Mouse (Mus musculus): Measurements from ENCODE around the gene Ints11.

Ints11 gene

GRCm38 (mm10) chr4:155893212-155893690, 23.9 kb downstream of the Ints11 start:
- DNase-seq: no peak

DNA sequence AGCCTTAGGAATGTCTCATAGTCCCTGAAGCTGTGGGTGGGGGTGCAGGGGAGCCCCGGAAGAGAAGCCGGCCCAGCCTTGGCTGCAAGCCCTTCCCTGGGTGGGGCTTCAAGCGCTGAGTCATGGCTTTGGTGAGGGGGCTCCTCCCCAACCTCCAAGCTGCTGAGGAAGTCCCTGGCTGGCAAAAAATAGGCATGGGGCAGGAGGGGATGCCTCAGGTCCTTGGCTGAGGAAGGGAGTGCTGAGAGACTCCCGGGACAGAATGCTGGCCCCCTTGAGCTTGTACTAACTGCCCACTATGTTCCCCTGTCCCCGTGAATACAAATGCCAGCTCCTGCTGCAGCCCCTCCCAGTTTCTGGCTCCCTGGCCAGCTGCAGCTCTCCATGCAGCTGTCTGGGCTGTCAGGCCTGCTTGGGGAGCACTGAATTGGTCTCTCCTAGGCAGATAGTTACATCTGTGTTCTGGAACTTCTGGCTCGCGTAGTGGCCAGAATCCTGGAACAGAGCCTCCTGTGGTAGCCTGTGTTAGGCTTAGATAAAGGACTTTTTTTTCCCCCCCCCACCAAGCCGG, 25.1 kb downstream of the Ints11 start:
- no peak for DNase-seq

DNA sequence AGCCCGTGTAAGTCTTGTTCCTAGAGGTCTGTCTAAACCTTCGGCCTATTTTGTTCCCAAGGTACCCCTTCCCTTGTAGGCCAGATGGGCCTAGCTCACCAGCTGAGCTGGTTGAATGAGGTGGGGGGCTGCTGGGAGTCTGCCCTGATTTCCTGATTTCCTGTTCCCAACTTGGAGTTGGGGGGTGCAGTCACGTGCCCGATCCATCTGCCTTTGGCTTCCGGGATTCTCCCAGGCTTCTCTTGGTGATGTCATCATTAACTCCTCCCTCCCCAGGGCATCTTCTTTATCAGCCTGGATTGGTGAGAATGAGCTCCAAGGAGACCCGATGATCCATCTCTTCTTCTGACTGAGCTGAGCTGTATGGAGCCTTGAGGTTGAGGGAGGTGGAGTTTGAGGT, 25.9 kb downstream of the Ints11 start:
- peak; percentile 69 for DNase-seq

DNA sequence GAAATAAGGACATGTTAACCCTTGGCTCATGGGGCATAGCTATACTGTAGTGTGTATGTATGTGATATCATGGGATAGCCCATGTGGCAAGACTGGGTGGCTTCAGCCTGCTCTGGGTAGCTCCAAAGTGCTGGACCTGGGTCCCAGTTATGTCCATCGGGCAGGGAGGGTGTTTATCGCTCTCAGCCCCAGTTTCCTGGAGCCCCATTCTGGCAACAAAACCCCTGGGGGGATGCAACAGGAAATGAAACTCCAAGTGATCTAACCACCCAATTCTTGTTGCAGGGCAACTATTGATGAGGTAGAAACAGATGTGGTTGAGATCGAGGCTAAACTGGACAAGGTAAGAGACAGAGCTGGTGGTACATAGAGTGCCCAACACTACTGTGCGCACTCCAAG, 26.5 kb downstream of the Ints11 start:
- DNase-seq: no peak

- DNase-seq: no peak
Observed at GRCm38 (mm10) chr4:155896461-155896860, 27.1 kb downstream of the Ints11 start.

- no peak for DNase-seq
Observed at GRCm38 (mm10) chr4:155898318-155898717, 29.0 kb downstream of the Ints11 start.

DNA sequence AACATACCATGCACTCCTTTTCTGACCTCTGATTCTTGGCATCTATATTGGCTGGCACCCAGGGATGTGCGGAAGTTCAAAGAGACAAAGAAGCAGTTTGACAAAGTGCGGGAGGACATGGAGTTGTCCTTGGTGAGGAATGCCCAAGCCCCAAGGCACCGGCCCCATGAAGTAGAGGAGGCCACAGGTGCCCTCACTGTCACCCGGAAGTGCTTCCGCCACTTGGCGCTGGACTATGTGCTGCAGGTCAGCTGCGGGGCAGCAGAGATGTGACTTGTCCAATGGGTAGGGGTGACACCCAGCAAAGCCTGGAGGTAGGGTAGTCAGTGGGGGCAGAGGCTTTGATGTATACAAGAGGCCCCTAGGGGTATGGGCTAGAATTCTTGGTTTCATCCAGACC, 30.0 kb downstream of the Ints11 start:
- DNase-seq: no peak

DNA sequence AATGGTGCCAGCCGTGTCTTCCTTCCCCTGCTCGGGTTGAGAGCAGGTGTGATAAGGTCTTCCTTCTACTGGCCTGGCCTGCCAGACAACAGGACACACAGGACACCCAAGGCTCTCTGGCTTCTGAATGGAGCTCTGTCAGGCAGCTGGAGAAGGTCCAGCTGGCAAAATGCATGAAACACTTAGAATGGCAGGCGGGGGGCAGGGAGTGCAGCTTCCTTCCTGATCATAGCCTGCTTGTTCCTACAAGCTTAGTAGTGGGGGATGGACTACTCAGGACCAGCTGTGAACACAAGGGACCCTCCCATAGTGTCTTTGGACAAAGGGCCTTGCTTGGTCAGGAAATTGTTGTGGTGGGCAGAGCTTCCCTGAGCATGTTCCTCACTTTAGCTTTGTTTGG, 31.9 kb downstream of the Ints11 start:
- peak; percentile 38 for DNase-seq

DNA sequence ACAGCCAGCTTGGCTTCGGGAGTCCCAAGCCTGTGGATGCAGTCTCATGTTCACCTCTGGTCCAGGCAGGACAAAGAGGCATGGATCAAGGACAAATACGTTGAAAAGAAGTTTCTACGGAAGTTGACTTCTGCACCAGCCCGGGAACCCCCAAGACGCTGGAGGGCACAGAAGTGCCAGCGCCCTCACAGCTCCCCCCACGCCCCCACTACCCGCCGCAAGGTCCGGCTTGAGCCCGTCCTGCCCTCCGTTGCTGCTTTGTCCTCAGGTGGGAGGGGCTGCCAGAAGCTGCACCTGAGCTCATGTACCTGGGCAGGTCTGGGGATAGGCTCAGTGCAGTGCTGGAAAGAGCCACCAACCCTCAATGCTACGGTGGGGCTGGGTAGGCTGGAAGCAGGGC, 33.9 kb downstream of the Ints11 start:
- DNase-seq: no peak

GRCm38 (mm10) chr4:155904318-155905102, 35.2 kb downstream of the Ints11 start:
- peak; percentile 63 for DNase-seq

DNA sequence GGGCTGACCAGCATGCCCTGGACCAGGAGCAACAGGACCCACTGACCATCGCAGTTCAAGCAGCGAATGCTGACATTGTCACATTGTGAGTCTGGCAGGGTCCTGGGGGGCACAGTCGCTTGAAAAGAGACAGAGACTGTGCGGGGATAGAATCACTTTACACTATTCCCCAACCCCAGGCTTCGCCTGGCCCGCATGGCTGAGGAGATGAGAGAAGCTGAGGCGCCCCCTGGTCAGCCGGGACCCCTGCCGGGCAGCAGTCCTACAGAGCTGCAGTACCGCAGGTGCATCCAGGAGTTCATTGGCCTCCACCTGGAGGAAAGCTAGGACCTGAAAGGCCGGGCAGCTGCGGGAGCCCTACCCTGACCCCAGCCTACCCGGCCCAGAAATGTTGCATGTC, 36.3 kb downstream of the Ints11 start:
- peak; percentile 3 for DNase-seq

DNA sequence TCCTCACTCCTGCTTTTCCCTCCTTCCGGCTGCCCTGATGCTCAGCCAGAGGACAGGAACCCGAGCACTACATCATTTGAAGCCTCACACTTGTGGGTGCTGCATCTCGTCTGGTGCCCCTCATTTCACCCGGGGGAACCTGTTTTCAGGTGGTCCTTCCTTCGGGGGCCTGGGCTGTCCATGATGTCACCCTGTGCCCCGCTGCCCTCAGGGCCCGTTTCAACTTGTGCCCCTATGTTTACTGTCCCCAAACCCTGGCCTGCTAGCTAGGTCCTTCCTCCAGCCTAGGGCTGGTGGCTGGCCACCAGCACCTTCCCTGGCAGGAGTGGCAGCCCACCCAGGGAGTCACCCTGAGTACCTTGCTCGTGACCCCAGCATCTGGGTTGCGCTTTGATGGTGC, 36.8 kb downstream of the Ints11 start:
- peak; percentile 3 for DNase-seq

DNA sequence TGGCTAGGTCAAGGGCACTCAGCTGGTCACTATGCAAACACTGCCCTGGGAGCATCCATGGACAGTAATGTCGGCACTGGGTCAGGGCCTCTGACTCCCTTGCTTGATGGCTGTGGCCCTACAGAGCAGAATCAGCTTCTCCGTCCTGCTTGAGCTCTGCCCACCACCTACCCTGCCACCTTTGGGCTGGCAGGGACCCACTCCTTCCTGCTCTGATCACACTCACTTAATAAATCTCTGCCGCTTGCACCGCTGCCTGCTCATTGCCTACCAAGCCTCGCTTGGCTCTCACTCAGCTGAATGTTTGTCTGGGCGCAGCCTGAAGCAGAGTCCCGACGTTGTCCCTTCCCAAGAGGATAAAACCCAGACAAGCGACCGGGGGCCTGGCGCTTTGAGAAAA, 37.7 kb downstream of the Ints11 start:
- peak; percentile 6 for DNase-seq

- DNase-seq: peak; percentile 19
Observed at GRCm38 (mm10) chr4:155908281-155908680, 38.9 kb downstream of the Ints11 start.

- peak; percentile 2 for DNase-seq
Observed at GRCm38 (mm10) chr4:155908751-155909150, 39.4 kb downstream of the Ints11 start.

DNA sequence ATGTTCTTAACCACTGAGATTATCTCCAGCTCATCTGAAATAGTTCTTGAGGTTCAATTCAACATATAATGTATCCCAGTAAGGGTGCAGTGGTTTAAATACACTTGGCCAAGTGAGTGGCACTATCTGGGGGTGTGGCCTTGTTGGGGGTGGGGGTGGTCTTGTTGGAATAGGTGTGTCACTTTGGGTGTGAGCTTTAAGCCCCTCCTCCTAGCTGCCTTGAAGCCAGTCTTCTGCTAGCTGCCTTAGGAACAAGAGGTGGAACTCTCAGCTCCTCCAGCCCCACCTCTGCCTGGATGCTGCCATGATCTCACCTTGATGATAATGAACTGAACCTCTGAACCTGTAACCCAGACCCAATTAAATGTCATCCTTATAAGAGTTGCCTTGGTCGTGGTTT, 62.7 kb downstream of the Ints11 start:
- no peak for DNase-seq
